Mouse (Mus musculus): ENCODE data around the gene Zic4. TPM values are rescaled to one million over a fixed set of nuclear protein-coding genes. Genes with fewer than 3 reads are reported as not detected.

The Zic4 gene
- polyA plus RNA-seq, 1 experiment = 1.3 TPM

GRCm38 (mm10) chr9:91371608-91372007 lies 9.4 kb downstream of the Zic4 start:
- no peaks in the 10 kb centered on the region for H3K27me3 ChIP-seq (ENCODE audit: control insufficient read depth, insufficient read depth, insufficient read length)

GRCm38 (mm10) chr9:91373811-91374575 lies 11.8 kb downstream of the Zic4 start:
- TF ChIP-seq MYOD1 (IDR thresholded peaks at IDR 0.05; ENCODE audit: control insufficient read depth in 1 of 3, insufficient read length in 2 of 3, low read depth in 2 of 3) (no peak), CEBPB (IDR thresholded peaks at IDR 0.05; ENCODE audit: insufficient read depth, poor library complexity, severe bottlenecking) (no peak), SRF (IDR thresholded peaks at IDR 0.05; ENCODE audit: control insufficient read depth, insufficient read length, low read depth) (no peak), MAX (IDR thresholded peaks at IDR 0.05; ENCODE audit: low read depth) (no peak), E2F4 (IDR thresholded peaks at IDR 0.05; ENCODE audit: insufficient read depth) (no peak), POLR2AphosphoS2 (IDR thresholded peaks at IDR 0.05; ENCODE audit: insufficient read length, low read depth) (no peak), POLR2A (IDR thresholded peaks at IDR 0.05; ENCODE audit: insufficient read length, low read depth) (no peak), USF1 (IDR thresholded peaks at IDR 0.05; ENCODE audit: low read depth) (no peak), TCF12 (IDR thresholded peaks at IDR 0.05; ENCODE audit: insufficient read depth, poor library complexity, severe bottlenecking) (no peak), TCF3 (IDR thresholded peaks at IDR 0.05; ENCODE audit: insufficient read length, low read depth) (no peak), REST (IDR thresholded peaks at IDR 0.05; ENCODE audit: insufficient read depth, insufficient read length) (no peak), MYOG (IDR thresholded peaks at IDR 0.05; ENCODE audit: control insufficient read depth in 1 of 3, insufficient read depth in 1 of 3, insufficient read length in 2 of 3, low read depth in 2 of 3) (no peak)
- no peaks in the 10 kb centered on the region for H3K27me3 ChIP-seq (ENCODE audit: control insufficient read depth, insufficient read depth, insufficient read length)
- no peaks in the 10 kb centered on the region for H3K36me3 ChIP-seq (ENCODE audit: control insufficient read depth, insufficient read depth)

More at GRCm38 (mm10) chr9:91371608-91372007, 9.4 kb downstream of the Zic4 start:
- no peak overlapping the region for H3ac ChIP-seq (ENCODE audit: control insufficient read depth, insufficient read length)
- H3K79me2 ChIP-seq (ENCODE audit: control insufficient read depth, insufficient read depth) = no peaks in the 10 kb centered on the region
- no peaks in the 10 kb centered on the region for H3K36me3 ChIP-seq (ENCODE audit: control insufficient read depth, insufficient read depth)
- H3K4me2 ChIP-seq (ENCODE audit: low read depth) = no peak overlapping the region
- TF ChIP-seq E2F4 (IDR thresholded peaks at IDR 0.05; ENCODE audit: insufficient read depth) (no peak), TCF12 (IDR thresholded peaks at IDR 0.05; ENCODE audit: insufficient read depth, poor library complexity, severe bottlenecking) (no peak), REST (IDR thresholded peaks at IDR 0.05; ENCODE audit: insufficient read depth, insufficient read length) (no peak), POLR2AphosphoS2 (IDR thresholded peaks at IDR 0.05; ENCODE audit: insufficient read length, low read depth) (no peak), USF1 (IDR thresholded peaks at IDR 0.05; ENCODE audit: low read depth) (no peak), MYOD1 (IDR thresholded peaks at IDR 0.05; ENCODE audit: control insufficient read depth in 1 of 3, insufficient read length in 2 of 3, low read depth in 2 of 3) (no peak), CEBPB (IDR thresholded peaks at IDR 0.05; ENCODE audit: insufficient read depth, poor library complexity, severe bottlenecking) (no peak), MYOG (IDR thresholded peaks at IDR 0.05; ENCODE audit: control insufficient read depth in 1 of 3, insufficient read depth in 1 of 3, insufficient read length in 2 of 3, low read depth in 2 of 3) (no peak), MAX (IDR thresholded peaks at IDR 0.05; ENCODE audit: low read depth) (no peak), TCF3 (IDR thresholded peaks at IDR 0.05; ENCODE audit: insufficient read length, low read depth) (no peak), POLR2A (IDR thresholded peaks at IDR 0.05; ENCODE audit: insufficient read length, low read depth) (no peak), SRF (IDR thresholded peaks at IDR 0.05; ENCODE audit: control insufficient read depth, insufficient read length, low read depth) (no peak)
- no peak overlapping the region for H3K4me3 ChIP-seq

DNA sequence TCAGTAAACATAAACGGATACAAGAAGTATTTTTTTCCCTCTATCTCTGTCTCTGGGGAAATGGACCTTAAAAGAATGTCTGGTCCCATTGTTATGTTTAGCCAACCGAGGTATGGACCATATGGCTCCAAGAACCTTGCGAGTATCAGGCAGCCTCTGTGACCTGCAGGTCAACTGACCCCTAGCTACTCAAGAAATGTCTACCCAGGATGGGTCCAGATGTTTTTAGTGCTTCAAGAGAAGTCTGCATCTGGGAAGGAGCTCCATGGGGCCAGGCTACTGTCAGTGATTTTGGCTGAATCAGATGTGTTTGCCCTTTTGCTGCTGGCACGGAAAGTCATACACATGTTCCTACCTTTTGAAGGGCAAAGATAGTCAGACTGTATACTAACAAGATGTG lies 12.5 kb downstream of the Zic4 start:
- Histone ChIP-seq H3ac (ENCODE audit: control insufficient read depth, insufficient read length) (no peak overlapping the region), H3K4me3 (no peak overlapping the region), H3K4me2 (ENCODE audit: low read depth) (no peak overlapping the region), H3K36me3 (ENCODE audit: control insufficient read depth, insufficient read depth) (no peaks in the 10 kb centered on the region), H3K79me2 (ENCODE audit: control insufficient read depth, insufficient read depth) (no peaks in the 10 kb centered on the region), H3K27me3 (ENCODE audit: control insufficient read depth, insufficient read depth, insufficient read length) (no peaks in the 10 kb centered on the region)
- no peak for TF ChIP-seq TCF12 (IDR thresholded peaks at IDR 0.05; ENCODE audit: insufficient read depth, poor library complexity, severe bottlenecking)
- TF ChIP-seq CEBPB (IDR thresholded peaks at IDR 0.05; ENCODE audit: insufficient read depth, poor library complexity, severe bottlenecking) = no peak
- TF ChIP-seq SRF (IDR thresholded peaks at IDR 0.05; ENCODE audit: control insufficient read depth, insufficient read length, low read depth) = no peak
- TF ChIP-seq POLR2A (IDR thresholded peaks at IDR 0.05; ENCODE audit: insufficient read length, low read depth) = no peak
- no peak for TF ChIP-seq MAX (IDR thresholded peaks at IDR 0.05; ENCODE audit: low read depth)
- TF ChIP-seq E2F4 (IDR thresholded peaks at IDR 0.05; ENCODE audit: insufficient read depth) = no peak
- TF ChIP-seq USF1 (IDR thresholded peaks at IDR 0.05; ENCODE audit: low read depth) = no peak
- TF ChIP-seq TCF3 (IDR thresholded peaks at IDR 0.05; ENCODE audit: insufficient read length, low read depth) = no peak
- no peak for TF ChIP-seq REST (IDR thresholded peaks at IDR 0.05; ENCODE audit: insufficient read depth, insufficient read length)
- no peak for TF ChIP-seq MYOG (IDR thresholded peaks at IDR 0.05; ENCODE audit: control insufficient read depth in 1 of 3, insufficient read depth in 1 of 3, insufficient read length in 2 of 3, low read depth in 2 of 3)
- no peak for TF ChIP-seq MYOD1 (IDR thresholded peaks at IDR 0.05; ENCODE audit: control insufficient read depth in 1 of 3, insufficient read length in 2 of 3, low read depth in 2 of 3)

More at GRCm38 (mm10) chr9:91373811-91374575, 11.8 kb downstream of the Zic4 start:
- H3ac ChIP-seq (ENCODE audit: control insufficient read depth, insufficient read length) = no peak overlapping the region
- H3K4me2 ChIP-seq (ENCODE audit: low read depth) = no peak overlapping the region
- no peak overlapping the region for H3K4me3 ChIP-seq
- H3K79me2 ChIP-seq (ENCODE audit: control insufficient read depth, insufficient read depth) = no peaks in the 10 kb centered on the region

DNA sequence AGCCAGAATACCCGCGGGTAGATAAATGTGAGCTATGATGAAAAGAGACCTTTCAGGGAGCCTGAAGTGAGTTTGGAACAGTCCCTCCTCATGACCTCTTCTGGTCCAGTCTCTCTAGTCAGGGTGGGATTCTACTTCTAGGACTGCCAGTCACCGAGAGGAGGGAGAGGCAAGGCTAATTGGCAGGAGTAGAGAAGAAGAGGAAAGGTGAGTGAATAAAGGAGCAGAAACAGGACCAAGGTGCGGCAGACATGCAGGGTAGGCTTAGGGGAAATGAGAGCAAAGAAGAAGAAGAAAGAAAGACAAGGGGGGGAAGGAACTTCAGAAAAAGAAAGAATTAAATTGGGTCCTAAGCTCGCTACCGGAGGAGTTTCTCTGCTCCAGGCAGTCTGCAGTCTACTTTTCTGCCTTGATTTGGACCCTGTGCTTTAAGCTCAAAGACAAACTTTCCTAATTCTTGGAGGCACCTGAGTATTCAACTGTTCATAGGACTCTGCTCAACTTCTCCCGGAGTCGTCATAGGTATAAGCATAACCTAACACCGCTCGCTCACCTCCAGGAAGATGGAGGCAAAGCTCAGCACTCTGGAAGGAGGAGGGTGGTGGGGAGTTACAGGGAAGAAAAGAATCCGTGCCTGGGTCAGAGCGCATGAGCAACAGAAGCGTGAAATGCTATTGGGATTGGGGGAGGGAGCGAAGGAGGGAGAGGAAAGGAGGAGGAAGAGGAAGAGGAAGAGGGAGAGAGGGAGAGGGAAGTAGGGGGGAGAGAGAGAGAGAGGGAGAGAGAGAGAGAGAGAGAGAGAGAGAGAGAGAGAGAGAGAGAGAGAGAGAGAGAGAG lies 15.0 kb downstream of the Zic4 start:
- H3K27me3 ChIP-seq (ENCODE audit: control insufficient read depth, insufficient read depth, insufficient read length) = no peaks in the 10 kb centered on the region
- H3K4me2 ChIP-seq (ENCODE audit: low read depth) = no peak overlapping the region
- no peak overlapping the region for H3K4me3 ChIP-seq

More for the DNA sequence above, 15.0 kb downstream of the Zic4 start:
- Histone ChIP-seq H3K36me3 (ENCODE audit: control insufficient read depth, insufficient read depth) (no peaks in the 10 kb centered on the region), H3ac (ENCODE audit: control insufficient read depth, insufficient read length) (no peak overlapping the region), H3K79me2 (ENCODE audit: control insufficient read depth, insufficient read depth) (no peaks in the 10 kb centered on the region)
- TF ChIP-seq SRF (IDR thresholded peaks at IDR 0.05; ENCODE audit: control insufficient read depth, insufficient read length, low read depth) = no peak
- TF ChIP-seq REST (IDR thresholded peaks at IDR 0.05; ENCODE audit: insufficient read depth, insufficient read length) = no peak
- TF ChIP-seq USF1 (IDR thresholded peaks at IDR 0.05; ENCODE audit: low read depth) = no peak
- no peak for TF ChIP-seq CEBPB (IDR thresholded peaks at IDR 0.05; ENCODE audit: insufficient read depth, poor library complexity, severe bottlenecking)
- no peak for TF ChIP-seq TCF3 (IDR thresholded peaks at IDR 0.05; ENCODE audit: insufficient read length, low read depth)
- no peak for TF ChIP-seq E2F4 (IDR thresholded peaks at IDR 0.05; ENCODE audit: insufficient read depth)
- TF ChIP-seq MAX (IDR thresholded peaks at IDR 0.05; ENCODE audit: low read depth) = no peak
- no peak for TF ChIP-seq POLR2A (IDR thresholded peaks at IDR 0.05; ENCODE audit: insufficient read length, low read depth)
- TF ChIP-seq TCF12 (IDR thresholded peaks at IDR 0.05; ENCODE audit: insufficient read depth, poor library complexity, severe bottlenecking) = no peak
- TF ChIP-seq POLR2AphosphoS2 (IDR thresholded peaks at IDR 0.05; ENCODE audit: insufficient read length, low read depth) = no peak
- TF ChIP-seq MYOG (IDR thresholded peaks at IDR 0.05; ENCODE audit: control insufficient read depth in 1 of 3, insufficient read depth in 1 of 3, insufficient read length in 2 of 3, low read depth in 2 of 3) = no peak
- no peak for TF ChIP-seq MYOD1 (IDR thresholded peaks at IDR 0.05; ENCODE audit: control insufficient read depth in 1 of 3, insufficient read length in 2 of 3, low read depth in 2 of 3)

Data from myocyte (in vitro differentiated cells).